Mouse (Mus musculus): Measurements from ENCODE around the gene Nrd1.

DNA sequence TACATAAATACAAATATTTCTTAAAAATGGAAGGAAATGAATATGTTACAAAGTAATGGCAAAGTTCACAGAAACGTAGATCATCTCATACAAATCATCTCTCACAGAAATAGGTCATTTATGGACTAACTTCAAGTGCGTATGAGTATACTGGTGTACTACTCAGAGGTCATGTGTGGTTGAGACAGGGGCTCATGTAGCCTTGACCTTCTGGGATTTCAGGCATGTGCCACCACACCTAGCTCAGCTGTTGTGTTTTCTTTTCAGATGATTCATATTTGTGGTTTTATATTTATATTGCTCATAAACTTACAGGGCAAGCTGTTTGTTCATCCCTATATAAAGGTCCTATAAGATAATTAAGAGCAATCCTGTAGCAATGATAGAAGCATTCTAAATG, 29.8 kb downstream of the Nrd1 start:
- no peak for TF ChIP-seq CTCF (IDR thresholded peaks at IDR 0.05; ENCODE audit: control insufficient read depth, insufficient read depth, insufficient replicate concordance, low read depth, low read length)
- no peak for TF ChIP-seq POLR2A (IDR thresholded peaks at IDR 0.05; ENCODE audit: control insufficient read depth, low read depth, low read length)

All from testis, adult 2 months (tissue).